Mouse (Mus musculus): ENCODE measurements around the gene Spc24. TPM values are rescaled to one million over a fixed set of nuclear protein-coding genes. Genes with fewer than 3 reads are reported as not detected.
A peak's percentile ranks its signal among the peaks of the same experiment; 100 is the strongest.

Gene Spc24
- total and polyA plus RNA-seq, 3 experiments = 5.1 to 6.8 (median 6.0) TPM

DNA sequence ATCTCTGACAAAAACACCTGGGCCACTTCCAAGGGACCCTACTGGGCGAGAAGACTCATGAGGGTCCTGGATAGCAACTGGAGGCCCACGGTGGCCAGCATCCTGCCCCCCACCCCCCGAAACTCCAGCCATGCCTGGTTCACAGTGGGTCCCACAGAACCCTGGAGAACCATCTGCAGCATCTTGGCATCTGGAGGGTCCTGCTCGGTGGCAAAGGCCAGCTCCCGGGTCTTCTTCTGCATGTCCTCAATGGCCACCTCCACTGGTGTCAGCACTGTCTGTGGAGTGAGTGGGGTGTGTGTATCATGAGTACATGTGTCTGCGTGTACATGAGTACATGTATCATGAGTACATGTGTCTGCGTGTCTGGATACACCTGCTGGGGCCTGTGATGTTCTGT lies 41.5 kb upstream of the Spc24 start:
- Histone ChIP-seq H3K27ac (no peak overlapping the region), H3K27me3 (ENCODE audit: control insufficient read depth, insufficient read depth, low read length) (no peaks in the 10 kb centered on the region), H3K4me3 (no peak overlapping the region), H3K4me1 (ENCODE audit: control insufficient read depth, insufficient read depth, low read length) (peaks cover 10% of the 10 kb centered on the region), H3K36me3 (ENCODE audit: control insufficient read depth, insufficient read depth, low read length) (no peaks in the 10 kb centered on the region; the same call in 1 of the 2 replicates), H3K9ac (ENCODE audit: low read depth, low read length) (no peak overlapping the region), H3K79me2 (replicated peaks; ENCODE audit: control insufficient read depth, insufficient read depth, low read length) (no peaks in the 10 kb centered on the region)
- WGBS = 91% methylated on average over 7 of the region's 7 CpGs
- intact Hi-C loops (cut with DNase I) = loop anchor here (5.0 kb wide), 2 partner anchors 109 to 199 kb away; no protein-coding TSS in a partner anchor
- no peak for DNase-seq
- TF ChIP-seq POLR2A (IDR thresholded peaks at IDR 0.05; ENCODE audit: insufficient read depth, low read depth, low read length) (no peak), CTCF (IDR thresholded peaks at IDR 0.05) (no peak), EP300 (IDR thresholded peaks at IDR 0.05; ENCODE audit: insufficient read depth, low read depth, low read length) (no peak)

DNA sequence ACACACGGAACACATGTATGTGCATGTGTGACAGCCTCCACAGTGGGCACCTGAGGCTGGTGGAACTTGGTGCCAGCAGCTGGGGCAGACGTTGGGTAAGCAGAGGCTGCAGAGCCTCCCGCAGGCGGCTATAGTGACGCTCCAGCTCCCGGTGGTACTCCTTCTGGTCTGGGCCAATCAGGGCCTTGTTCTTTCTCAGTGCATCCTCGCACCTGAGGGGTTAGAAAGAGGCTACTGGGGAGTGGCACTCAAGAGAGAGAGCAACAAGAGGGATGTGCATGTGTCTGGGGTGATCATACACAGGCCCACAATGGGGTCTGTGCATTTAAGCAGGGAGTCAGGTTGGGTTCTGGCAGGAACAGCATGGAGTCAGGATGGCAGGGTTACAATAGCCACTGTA lies 41.0 kb upstream of the Spc24 start:
- WGBS = 88% methylated on average over 7 of the region's 7 CpGs
- TF ChIP-seq EP300 (IDR thresholded peaks at IDR 0.05; ENCODE audit: insufficient read depth, low read depth, low read length) (no peak), CTCF (IDR thresholded peaks at IDR 0.05) (no peak), POLR2A (IDR thresholded peaks at IDR 0.05; ENCODE audit: insufficient read depth, low read depth, low read length) (no peak)
- H3K4me3 ChIP-seq = no peak overlapping the region
- no peak overlapping the region for H3K9ac ChIP-seq (ENCODE audit: low read depth, low read length)
- H3K36me3 ChIP-seq (ENCODE audit: control insufficient read depth, insufficient read depth, low read length) = no peaks in the 10 kb centered on the region; the same call in 1 of the 2 replicates
- intact Hi-C loops (cut with DNase I) = loop anchor here (5.0 kb wide), 2 partner anchors 109 to 199 kb away; no protein-coding TSS in a partner anchor
- H3K4me1 ChIP-seq (ENCODE audit: control insufficient read depth, insufficient read depth, low read length) = peaks cover 10% of the 10 kb centered on the region
- H3K27me3 ChIP-seq (ENCODE audit: control insufficient read depth, insufficient read depth, low read length) = no peaks in the 10 kb centered on the region
- no peak for DNase-seq
- H3K79me2 ChIP-seq (replicated peaks; ENCODE audit: control insufficient read depth, insufficient read depth, low read length) = no peaks in the 10 kb centered on the region
- no peak overlapping the region for H3K27ac ChIP-seq

DNA sequence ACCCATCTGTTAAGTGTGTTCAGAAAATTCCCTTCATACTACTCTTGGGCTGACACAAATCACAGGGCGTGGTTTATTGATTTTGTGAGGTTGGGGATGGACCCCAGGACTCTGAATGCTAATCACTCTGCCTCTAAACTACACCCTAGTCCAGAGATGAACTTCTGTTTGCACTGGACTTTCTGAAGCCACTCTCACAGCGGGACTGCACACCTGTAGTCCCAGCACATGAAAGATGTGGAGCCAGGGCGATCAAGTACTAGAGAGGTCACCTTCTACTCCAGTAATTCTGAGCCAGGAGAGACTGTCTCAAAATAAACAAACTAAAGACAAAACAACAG lies 38.9 kb upstream of the Spc24 start:
- 0 out of 2 replicates have a peak, but pooled peaks cover 2% of the 10 kb centered on the region for H3K79me2 ChIP-seq (replicated peaks; ENCODE audit: control insufficient read depth, insufficient read depth, low read length)
- no peak overlapping the region; the same call in 1 of the 2 replicates for H3K9ac ChIP-seq (ENCODE audit: low read depth, low read length)
- no peaks in the 10 kb centered on the region; the same call in 1 of the 2 replicates for H3K36me3 ChIP-seq (ENCODE audit: control insufficient read depth, insufficient read depth, low read length)
- TF ChIP-seq EP300 (IDR thresholded peaks at IDR 0.05; ENCODE audit: insufficient read depth, low read depth, low read length) (no peak), CTCF (IDR thresholded peaks at IDR 0.05) (no peak), POLR2A (IDR thresholded peaks at IDR 0.05; ENCODE audit: insufficient read depth, low read depth, low read length) (no peak)
- peak overlapping the region; percentile 97 for H3K4me3 ChIP-seq
- H3K27me3 ChIP-seq (ENCODE audit: control insufficient read depth, insufficient read depth, low read length) = no peaks in the 10 kb centered on the region
- H3K27ac ChIP-seq = peak overlapping the region; percentile 96
- 42% methylated on average over 3 of the region's 3 CpGs for WGBS
- peaks cover 13% of the 10 kb centered on the region for H3K4me1 ChIP-seq (ENCODE audit: control insufficient read depth, insufficient read depth, low read length)
- intact Hi-C loops (cut with DNase I) = no loop called here
- no peak for DNase-seq

DNA sequence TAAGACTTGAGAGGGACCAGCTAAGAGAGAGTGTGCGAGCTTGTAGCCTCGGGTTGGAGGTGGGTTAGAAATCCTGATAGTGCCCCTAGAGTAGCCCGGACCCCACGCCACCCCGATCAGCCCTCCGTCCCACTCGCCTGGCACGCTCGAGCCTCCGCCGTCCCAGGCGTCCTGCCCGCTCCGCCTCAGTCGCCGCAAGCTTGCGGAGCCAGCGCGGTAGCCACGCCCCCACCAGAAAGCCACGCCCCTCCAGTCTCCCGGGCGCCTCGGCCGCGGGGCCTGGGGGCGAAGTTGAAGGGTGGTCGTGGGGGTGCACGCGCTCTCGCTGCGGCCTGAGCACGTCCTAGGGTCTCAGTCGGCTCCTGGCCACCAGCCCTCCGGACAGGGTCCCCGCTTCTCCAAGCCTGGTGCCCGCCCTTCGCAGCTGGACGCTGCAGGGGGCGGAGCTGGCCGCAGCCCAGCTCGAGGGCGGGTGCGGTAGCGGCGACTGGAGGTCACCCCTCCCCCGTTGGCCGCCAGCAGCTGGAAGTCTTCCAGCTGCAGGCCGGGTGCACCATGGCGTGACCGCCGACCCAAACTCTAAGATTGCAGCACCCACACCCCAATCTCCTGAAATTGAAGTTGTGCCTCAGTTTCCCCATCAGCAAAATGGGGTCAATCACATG lies 38.4 kb upstream of the Spc24 start, which contains the start of gene Kank2:
Kank2 (minus strand) TSS at position 400 of the 665 bp plus-strand sequence.
- Histone ChIP-seq H3K9ac (ENCODE audit: low read depth, low read length) (peak within 1 kb of the TSS; percentile 88), H3K4me1 (ENCODE audit: control insufficient read depth, insufficient read depth, low read length) (peaks cover 13% of the 10 kb centered on the region), H3K27ac (peak within 1 kb of the TSS; percentile 96), H3K36me3 (ENCODE audit: control insufficient read depth, insufficient read depth, low read length) (no peaks in the 10 kb centered on the region; the same call in 1 of the 2 replicates), H3K4me3 (peak within 1 kb of the TSS; percentile 97), H3K79me2 (replicated peaks; ENCODE audit: control insufficient read depth, insufficient read depth, low read length) (0 out of 2 replicates have a peak, but pooled peaks cover 2% of the 10 kb centered on the region), H3K27me3 (ENCODE audit: control insufficient read depth, insufficient read depth, low read length) (no peaks in the 10 kb centered on the region)
- intact Hi-C loops (cut with DNase I) = no loop called here
- peak; percentile 57; the same call in 1 of the 2 replicates for TF ChIP-seq EP300 (IDR thresholded peaks at IDR 0.05; ENCODE audit: insufficient read depth, low read depth, low read length)
- peak; percentile 91 for TF ChIP-seq POLR2A (IDR thresholded peaks at IDR 0.05; ENCODE audit: insufficient read depth, low read depth, low read length)
- no peak for TF ChIP-seq CTCF (IDR thresholded peaks at IDR 0.05)
- DNase-seq = peak; percentile 94 to 97
- under 1% methylated on average over 51 of the region's 52 CpGs for WGBS

DNA sequence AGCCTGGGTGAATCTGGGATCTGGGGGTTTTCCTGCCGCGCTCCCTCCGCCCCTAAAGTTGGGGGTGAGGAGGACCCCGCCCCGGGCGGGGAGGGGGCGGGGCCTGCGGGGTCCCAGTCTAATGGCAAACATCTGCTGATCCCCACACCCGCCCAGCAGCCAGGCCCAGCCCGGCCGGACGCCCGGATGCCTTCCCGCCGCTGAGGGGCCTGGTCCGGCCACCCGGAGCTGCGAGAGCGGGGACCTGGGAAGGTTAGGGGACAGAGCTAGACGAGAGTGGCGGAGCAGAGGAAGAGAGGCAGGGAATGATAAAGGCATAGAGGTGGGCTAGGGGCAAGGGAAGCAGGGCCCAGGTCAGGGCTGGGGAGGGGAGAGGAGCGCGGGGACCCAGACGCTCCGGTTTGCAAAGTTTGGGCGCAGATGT lies 37.8 kb upstream of the Spc24 start:
- peak; percentile 85 to 87 for DNase-seq
- Histone ChIP-seq H3K27me3 (ENCODE audit: control insufficient read depth, insufficient read depth, low read length) (no peaks in the 10 kb centered on the region), H3K27ac (peak overlapping the region; percentile 96), H3K9ac (ENCODE audit: low read depth, low read length) (peak overlapping the region; percentile 88), H3K79me2 (replicated peaks; ENCODE audit: control insufficient read depth, insufficient read depth, low read length) (0 out of 2 replicates have a peak, but pooled peaks cover 2% of the 10 kb centered on the region), H3K4me1 (ENCODE audit: control insufficient read depth, insufficient read depth, low read length) (peaks cover 14% of the 10 kb centered on the region), H3K36me3 (ENCODE audit: control insufficient read depth, insufficient read depth, low read length) (peaks cover 3% of the 10 kb centered on the region), H3K4me3 (peak overlapping the region; percentile 97)
- intact Hi-C loops (cut with DNase I) = no loop called here
- 1% methylated on average over 25 of the region's 26 CpGs for WGBS
- TF ChIP-seq EP300 (IDR thresholded peaks at IDR 0.05; ENCODE audit: insufficient read depth, low read depth, low read length) = no peak

DNA sequence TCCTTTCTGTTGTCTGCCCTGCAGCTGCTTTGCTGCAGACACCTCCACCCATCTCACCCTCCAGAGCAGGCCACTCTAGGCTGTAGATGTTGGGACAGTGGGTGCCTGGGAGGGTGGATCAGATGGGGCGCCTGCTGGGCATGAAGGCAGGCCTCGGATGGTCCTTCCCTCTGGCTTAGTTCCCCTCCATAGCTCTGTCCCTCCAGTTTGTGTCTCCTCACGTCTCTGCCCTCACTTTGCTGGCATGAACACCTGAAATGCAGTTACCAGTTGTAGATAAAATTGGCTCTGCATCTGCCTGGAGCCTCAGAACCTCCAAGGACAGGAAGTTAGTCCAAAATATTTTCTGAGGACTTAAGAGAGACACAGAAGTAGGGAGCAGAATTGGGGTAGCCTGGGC lies 36.8 kb upstream of the Spc24 start:
- WGBS = 37% methylated on average over 3 of the region's 3 CpGs
- Histone ChIP-seq H3K79me2 (replicated peaks; ENCODE audit: control insufficient read depth, insufficient read depth, low read length) (0 out of 2 replicates have a peak, but pooled peaks cover 2% of the 10 kb centered on the region), H3K4me3 (peak overlapping the region; percentile 97), H3K4me1 (ENCODE audit: control insufficient read depth, insufficient read depth, low read length) (peaks cover 20% of the 10 kb centered on the region), H3K9ac (ENCODE audit: low read depth, low read length) (peak overlapping the region; percentile 35), H3K27me3 (ENCODE audit: control insufficient read depth, insufficient read depth, low read length) (no peaks in the 10 kb centered on the region), H3K36me3 (ENCODE audit: control insufficient read depth, insufficient read depth, low read length) (peaks cover 8% of the 10 kb centered on the region), H3K27ac (peak overlapping the region; percentile 96)
- no peak for DNase-seq
- intact Hi-C loops (cut with DNase I) = no loop called here
- no peak for TF ChIP-seq CTCF (IDR thresholded peaks at IDR 0.05)
- TF ChIP-seq EP300 (IDR thresholded peaks at IDR 0.05; ENCODE audit: insufficient read depth, low read depth, low read length) = no peak
- no peak for TF ChIP-seq POLR2A (IDR thresholded peaks at IDR 0.05; ENCODE audit: insufficient read depth, low read depth, low read length)

All from heart, adult 2 months (tissue).